In genomic region chr9:20878710-20879065, GRCm38 (mm10) we compare ENCODE assay signal across 8 mouse cellular contexts. TPM values are rescaled to one million over a fixed set of nuclear protein-coding genes. Genes with fewer than 3 reads are reported as not detected.
A peak's percentile ranks its signal among the peaks of the same experiment; 100 is the strongest.
DNase-seq lines count a peak whose midpoint lies in the region; ATAC-seq lines count a peak whose summit lies in the region.

No protein-coding gene starts in this region.

- peak overlapping the region; percentile 38 for H3K4me3 ChIP-seq in heart, embryonic 11.5 days (ENCODE audit: low read depth, low read length)
- peak overlapping the region; percentile 44 for H3K4me3 ChIP-seq in intestine, embryonic 15.5 days (replicated peaks)
- peak overlapping the region; percentile 40 for H3K4me3 ChIP-seq in midbrain, embryonic 14.5 days (replicated peaks; ENCODE audit: low read depth, low read length)

- peaks cover 2% of the 10 kb centered on the region; the same call in 1 of the 2 replicates for H3K27me3 ChIP-seq in heart, embryonic 11.5 days (ENCODE audit: control insufficient read depth, insufficient read depth, low read length)
- H3K27me3 ChIP-seq in intestine, embryonic 15.5 days (replicated peaks), result no peaks in the 10 kb centered on the region
- H3K27me3 ChIP-seq in midbrain, embryonic 14.5 days (ENCODE audit: control insufficient read depth, insufficient read depth, low read length), result no peaks in the 10 kb centered on the region

- H3K4me2 ChIP-seq in heart, embryonic 11.5 days, result peak overlapping the region; percentile 73
- peak overlapping the region; percentile 84 for H3K4me2 ChIP-seq in intestine, embryonic 15.5 days (replicated peaks)
- peak overlapping the region; percentile 72 for H3K4me2 ChIP-seq in midbrain, embryonic 14.5 days (ENCODE audit: low read length)

- peak overlapping the region; percentile 76 for H3K9ac ChIP-seq in heart, embryonic 11.5 days (ENCODE audit: low read depth, low read length)
- H3K9ac ChIP-seq in intestine, embryonic 15.5 days, result peak overlapping the region; percentile 74
- peak overlapping the region; percentile 68 for H3K9ac ChIP-seq in midbrain, embryonic 14.5 days (replicated peaks; ENCODE audit: low read length)

- peak overlapping the region; percentile 83 for H3K27ac ChIP-seq in heart, embryonic 11.5 days (ENCODE audit: low read depth, low read length)
- peak overlapping the region; percentile 94 for H3K27ac ChIP-seq in intestine, embryonic 15.5 days
- peak overlapping the region; percentile 93 for H3K27ac ChIP-seq in midbrain, embryonic 14.5 days (replicated peaks; ENCODE audit: low read depth, low read length)

- H3K4me1 ChIP-seq in heart, embryonic 11.5 days (ENCODE audit: control insufficient read depth, insufficient read depth, low read length), result peaks cover 6% of the 10 kb centered on the region
- H3K4me1 ChIP-seq in intestine, embryonic 15.5 days (replicated peaks), result peaks cover 7% of the 10 kb centered on the region
- H3K4me1 ChIP-seq in midbrain, embryonic 14.5 days (ENCODE audit: control insufficient read depth, insufficient read depth, low read length), result peaks cover 3% of the 10 kb centered on the region; the same call in 1 of the 2 replicates

- H3K36me3 ChIP-seq in heart, embryonic 11.5 days (ENCODE audit: control insufficient read depth, insufficient read depth, low read length), result no peaks in the 10 kb centered on the region
- H3K36me3 ChIP-seq in intestine, embryonic 15.5 days, result no peaks in the 10 kb centered on the region
- H3K36me3 ChIP-seq in midbrain, embryonic 14.5 days (ENCODE audit: control insufficient read depth, insufficient read depth, low read length), result no peaks in the 10 kb centered on the region

- WGBS in heart, embryonic 11.5 days (ENCODE audit: insufficient replicate concordance), result 19% methylated on average over 10 of the region's 10 CpGs
- WGBS in intestine, embryonic 15.5 days, result 10% methylated on average over 10 of the region's 10 CpGs
- 20% methylated on average over 10 of the region's 10 CpGs for WGBS in midbrain, embryonic 14.5 days

- peak; percentile 0 for ATAC-seq in heart, embryonic 11.5 days (replicated peaks; ENCODE audit: insufficient number of reproducible peaks, low FRiP score, low TSS enrichment)
- peak; percentile 2; the same call in 1 of the 2 replicates for ATAC-seq in intestine, embryonic 15.5 days
- peak; percentile 18; the same call in 1 of the 2 replicates for ATAC-seq in midbrain, embryonic 14.5 days (ENCODE audit: low FRiP score, low TSS enrichment)

- H3K9me3 ChIP-seq in heart, embryonic 11.5 days (replicated peaks; ENCODE audit: control insufficient read depth, low read length), result no peaks in the 10 kb centered on the region
- no peaks in the 10 kb centered on the region for H3K9me3 ChIP-seq in intestine, embryonic 15.5 days
- no peaks in the 10 kb centered on the region for H3K9me3 ChIP-seq in midbrain, embryonic 14.5 days (ENCODE audit: control insufficient read depth, low read length)

- intact Hi-C loops in heart, postnatal 36 days (cut with DNase I), result loop anchor here (1.0 kb wide), 1 partner anchor 8 kb away; no protein-coding TSS in a partner anchor
- intact Hi-C loops in left cerebral cortex, postnatal 14 days (cut with DNase I), result no loop called here

- no peak for DNase-seq in heart, postnatal 36 days
- DNase-seq in thymus, postnatal 10 days (ENCODE audit: low spot score in 2 of 2), result peak; percentile 34 to 61
- DNase-seq in thymus, postnatal 0 days (ENCODE audit: low spot score), result no peak
- DNase-seq in midbrain, embryonic 14.5 days, result no peak
- no peak for DNase-seq in urinary bladder, postnatal 10 days (ENCODE audit: low spot score)
- no peak for DNase-seq in left cerebral cortex, postnatal 14 days (ENCODE audit: low spot score in 2 of 2)

RNA-seq across cellular contexts. Expression of gene Angptl6, which starts 0.8 kb away (rescaled TPM):
- 2.1 and 2.9 TPM in 2 replicates for polyA plus RNA-seq in heart, embryonic 11.5 days (2014; fragmentation: Nextera tagmentation; extraction: Ambion mirVana)
- 1 to 10 TPM; 3.9 to 4.0 TPM for total RNA-seq in heart, postnatal 36 days (2021)
- 6.7 and 7.3 TPM in 2 replicates for polyA plus RNA-seq in thymus, postnatal 0 days (2015; fragmentation: Nextera tagmentation; extraction: Ambion mirVana)
- polyA plus RNA-seq in intestine, embryonic 15.5 days (2015; fragmentation: Nextera tagmentation; extraction: Ambion mirVana), result 8.3 and 10.7 TPM in 2 replicates
- 11.1 and 14.4 TPM in 2 replicates for polyA plus RNA-seq in midbrain, embryonic 14.5 days (2014; fragmentation: Nextera tagmentation; extraction: Ambion mirVana)
- total RNA-seq in left cerebral cortex, postnatal 14 days (2021), result 10 to 100 TPM; 10.3 to 11.1 TPM

RNA-seq across cellular contexts. Expression of gene Ppan, which starts 9.3 kb away (rescaled TPM):
- polyA plus RNA-seq in heart, embryonic 11.5 days (2014; fragmentation: Nextera tagmentation; extraction: Ambion mirVana), result 43.6 and 46.2 TPM in 2 replicates
- total RNA-seq in heart, postnatal 36 days (2021), result 1 to 10 TPM; 5.8 to 8.7 TPM
- polyA plus RNA-seq in thymus, postnatal 0 days (2015; fragmentation: Nextera tagmentation; extraction: Ambion mirVana), result 74.4 and 83.0 TPM in 2 replicates
- 91.6 and 95.5 TPM in 2 replicates for polyA plus RNA-seq in intestine, embryonic 15.5 days (2015; fragmentation: Nextera tagmentation; extraction: Ambion mirVana)
- 39.8 and 43.9 TPM in 2 replicates for polyA plus RNA-seq in midbrain, embryonic 14.5 days (2014; fragmentation: Nextera tagmentation; extraction: Ambion mirVana)
- 10 to 100 TPM; 22.8 to 25.7 TPM for total RNA-seq in left cerebral cortex, postnatal 14 days (2021)

RNA-seq across cellular contexts. Expression of gene A230050P20Rik, which starts 10.2 kb away (rescaled TPM):
- polyA plus RNA-seq in heart, embryonic 11.5 days (2014; fragmentation: Nextera tagmentation; extraction: Ambion mirVana), result 2.1 TPM in 2 replicates
- 1 to 10 TPM; 4.2 to 4.6 TPM for total RNA-seq in heart, postnatal 36 days (2021)
- polyA plus RNA-seq in thymus, postnatal 0 days (2015; fragmentation: Nextera tagmentation; extraction: Ambion mirVana), result 9.2 and 15.1 TPM in 2 replicates
- polyA plus RNA-seq in intestine, embryonic 15.5 days (2015; fragmentation: Nextera tagmentation; extraction: Ambion mirVana), result 15.0 and 19.8 TPM in 2 replicates
- 1.3 and 1.9 TPM in 2 replicates for polyA plus RNA-seq in midbrain, embryonic 14.5 days (2014; fragmentation: Nextera tagmentation; extraction: Ambion mirVana)
- 10 to 100 TPM; 54.4 to 57.9 TPM for total RNA-seq in left cerebral cortex, postnatal 14 days (2021)

RNA-seq across cellular contexts. Expression of gene Eif3g, which starts 19.7 kb away (rescaled TPM):
- 276 and 286 TPM in 2 replicates for polyA plus RNA-seq in heart, embryonic 11.5 days (2014; fragmentation: Nextera tagmentation; extraction: Ambion mirVana)
- 100 to 1,000 TPM; 104 to 117 TPM for total RNA-seq in heart, postnatal 36 days (2021)
- polyA plus RNA-seq in thymus, postnatal 0 days (2015; fragmentation: Nextera tagmentation; extraction: Ambion mirVana), result 303 and 310 TPM in 2 replicates
- 292 and 319 TPM in 2 replicates for polyA plus RNA-seq in intestine, embryonic 15.5 days (2015; fragmentation: Nextera tagmentation; extraction: Ambion mirVana)
- polyA plus RNA-seq in midbrain, embryonic 14.5 days (2014; fragmentation: Nextera tagmentation; extraction: Ambion mirVana), result 231 and 234 TPM in 2 replicates
- total RNA-seq in left cerebral cortex, postnatal 14 days (2021), result 100 to 1,000 TPM; 119 to 124 TPM

Comparison
In these comparisons a context has a peak if more than half of its experiments do, and no peak if none do; other contexts are left out.
1. DNase-seq: peak in thymus, postnatal 10 days (2 of 2); none in heart, postnatal 36 days (0 of 2), thymus, postnatal 0 days (single experiment), midbrain, embryonic 14.5 days (single experiment), urinary bladder, postnatal 10 days (single experiment) and left cerebral cortex, postnatal 14 days (0 of 2).
2. Peak in every context shown above with its lines, with median percentiles within 50 percentile points of each other: ATAC-seq, H3K27ac ChIP-seq, H3K4me2 ChIP-seq, H3K4me3 ChIP-seq and H3K9ac ChIP-seq.